Mouse (Mus musculus): ENCODE measurements around the gene 4931406C07Rik. TPM values are rescaled to one million over a fixed set of nuclear protein-coding genes. Genes with fewer than 3 reads are reported as not detected.
A peak's percentile ranks its signal among the peaks of the same experiment; 100 is the strongest.

4931406C07Rik gene
- polyA plus RNA-seq, 1 experiment from 2014 or later, result 8.2 TPM

DNA sequence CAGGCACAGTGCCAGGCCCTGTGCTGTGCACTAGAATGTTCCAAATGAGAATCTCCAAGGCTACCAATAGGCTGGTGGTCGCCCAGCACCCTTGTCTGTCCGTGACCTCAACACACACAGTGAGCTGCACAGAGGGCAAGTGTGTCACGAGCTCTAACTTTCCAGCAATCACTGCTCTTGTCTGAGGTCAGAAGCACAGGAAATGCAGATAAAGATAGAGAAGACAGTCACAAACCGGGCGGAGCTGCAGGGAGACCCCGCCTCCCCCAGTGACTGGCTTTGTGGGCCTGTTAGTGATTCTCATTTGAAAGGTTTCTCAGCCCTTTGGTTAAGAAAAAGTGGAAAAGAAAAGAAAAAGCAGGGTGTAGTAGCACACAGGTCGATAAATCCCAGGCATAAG is 55.9 kb downstream of the 4931406C07Rik start:
- Histone ChIP-seq H3K4me3 (ENCODE audit: low read depth, low read length) (no peak overlapping the region), H3K36me3 (ENCODE audit: insufficient read depth) (no peaks in the 10 kb centered on the region), H3K27me3 (ENCODE audit: insufficient read depth, low read length) (no peaks in the 10 kb centered on the region), H3K9ac (no peak overlapping the region), H3K4me1 (ENCODE audit: insufficient read depth) (no peaks in the 10 kb centered on the region), H3K9me3 (ENCODE audit: low read depth, low read length) (no peaks in the 10 kb centered on the region), H3K4me2 (no peak overlapping the region), H3K27ac (ENCODE audit: low read depth) (no peak overlapping the region)
- DNase-seq (no peak), ATAC-seq (ENCODE audit: insufficient read depth) (no peak)
- TF ChIP-seq CTCF (IDR thresholded peaks at IDR 0.05; ENCODE audit: low read depth), result no peak
- 63% methylated on average over 7 of the region's 7 CpGs for WGBS

DNA sequence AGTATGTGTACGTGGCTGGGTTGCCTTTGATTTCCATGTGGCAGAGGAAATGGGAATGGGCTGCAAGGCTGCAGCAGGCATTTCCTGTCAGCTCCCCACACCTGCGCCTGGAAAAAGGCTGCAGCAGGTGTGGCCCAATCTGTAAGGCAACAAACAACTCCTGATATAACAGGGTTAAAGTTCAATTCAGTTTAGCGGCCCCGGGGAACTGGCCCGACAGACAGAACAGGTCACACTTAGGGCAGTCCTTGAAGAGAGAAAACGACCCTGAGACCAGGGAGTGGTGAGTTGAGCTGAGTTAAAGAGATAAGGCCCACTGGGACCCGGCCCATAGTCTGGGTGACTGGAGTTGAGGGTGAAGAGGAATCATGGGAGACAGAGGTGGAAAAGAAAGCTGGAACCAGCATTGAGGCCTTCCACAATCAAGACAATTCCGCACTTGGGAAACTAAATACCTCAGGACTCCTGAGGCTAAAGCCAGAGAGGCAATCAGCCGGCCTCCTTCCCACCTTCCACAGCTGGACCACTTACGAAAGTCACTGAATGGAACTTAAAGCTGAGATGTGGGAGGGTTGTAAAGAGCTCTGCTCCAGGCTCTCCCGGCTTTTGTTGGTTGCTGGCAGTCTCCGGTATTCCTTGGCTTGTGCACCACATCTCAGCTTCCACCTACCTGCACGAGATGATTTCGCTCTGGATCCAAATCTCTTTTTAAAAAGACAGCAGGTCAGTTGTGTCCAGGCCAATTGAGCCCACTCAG is 60.8 kb downstream of the 4931406C07Rik start:
- ATAC-seq (ENCODE audit: insufficient read depth), result no peak
- no peak for TF ChIP-seq CTCF (IDR thresholded peaks at IDR 0.05; ENCODE audit: low read depth)
- Histone ChIP-seq H3K27ac (ENCODE audit: low read depth) (no peak overlapping the region), H3K36me3 (ENCODE audit: insufficient read depth) (no peaks in the 10 kb centered on the region), H3K27me3 (ENCODE audit: insufficient read depth, low read length) (no peaks in the 10 kb centered on the region), H3K4me2 (no peak overlapping the region), H3K9ac (no peak overlapping the region), H3K4me1 (ENCODE audit: insufficient read depth) (no peaks in the 10 kb centered on the region), H3K9me3 (ENCODE audit: low read depth, low read length) (no peaks in the 10 kb centered on the region), H3K4me3 (ENCODE audit: low read depth, low read length) (no peak overlapping the region)
- 55% methylated on average over 14 of the region's 14 CpGs for WGBS
- DNase-seq, result no peak

DNA sequence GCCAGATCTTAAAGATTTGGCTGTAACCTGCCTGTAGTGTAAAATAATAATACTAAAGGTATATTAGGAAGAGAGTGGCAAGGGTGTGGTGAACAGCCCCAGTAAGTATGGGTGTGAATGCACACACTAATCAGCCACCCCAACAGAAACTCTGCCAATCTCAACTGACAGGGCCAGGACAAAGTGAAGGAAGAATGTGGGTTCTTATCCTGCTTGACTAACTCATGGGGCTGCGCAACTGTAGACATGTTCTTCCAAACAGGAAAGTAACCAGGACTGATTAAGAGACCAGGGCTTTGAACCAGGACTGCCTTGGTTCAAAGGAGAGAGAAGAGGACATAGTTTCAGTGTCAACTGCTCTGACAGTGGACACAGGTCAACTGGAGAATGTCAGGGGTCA is 64.1 kb downstream of the 4931406C07Rik start:
- H3K27ac ChIP-seq (ENCODE audit: low read depth), result no peak overlapping the region
- H3K9ac ChIP-seq, result no peak overlapping the region
- no peaks in the 10 kb centered on the region for H3K36me3 ChIP-seq (ENCODE audit: insufficient read depth)
- H3K4me3 ChIP-seq (ENCODE audit: low read depth, low read length), result no peak overlapping the region
- no peak for DNase-seq
- H3K4me1 ChIP-seq (ENCODE audit: insufficient read depth), result no peaks in the 10 kb centered on the region
- no peak overlapping the region for H3K4me2 ChIP-seq
- no peak for TF ChIP-seq CTCF (IDR thresholded peaks at IDR 0.05; ENCODE audit: low read depth)
- no peaks in the 10 kb centered on the region for H3K27me3 ChIP-seq (ENCODE audit: insufficient read depth, low read length)
- H3K9me3 ChIP-seq (ENCODE audit: low read depth, low read length), result no peaks in the 10 kb centered on the region
- ATAC-seq (ENCODE audit: insufficient read depth), result no peak
- 96% methylated on average over 1 of the region's 1 CpGs for WGBS

DNA sequence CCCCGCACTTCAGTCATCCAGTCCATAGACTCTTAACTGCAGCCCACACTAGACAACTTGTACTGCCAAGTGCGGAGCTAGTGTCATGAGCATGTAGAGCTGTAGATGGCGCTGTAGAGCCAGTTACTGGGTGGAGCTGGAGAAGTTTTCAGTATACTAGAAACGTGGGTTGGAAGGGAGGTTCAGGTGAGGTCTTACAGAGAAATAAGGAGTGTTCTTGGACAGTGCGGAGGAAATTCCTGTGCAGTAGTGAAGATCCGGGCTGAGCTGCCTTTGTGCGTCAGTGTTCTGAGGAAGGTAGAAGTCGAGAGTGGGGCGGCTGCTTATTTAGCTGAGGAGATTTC is 64.7 kb downstream of the 4931406C07Rik start:
- Histone ChIP-seq H3K27ac (ENCODE audit: low read depth) (no peak overlapping the region), H3K4me3 (ENCODE audit: low read depth, low read length) (no peak overlapping the region), H3K4me1 (ENCODE audit: insufficient read depth) (no peaks in the 10 kb centered on the region), H3K36me3 (ENCODE audit: insufficient read depth) (no peaks in the 10 kb centered on the region), H3K9ac (no peak overlapping the region), H3K4me2 (no peak overlapping the region), H3K27me3 (ENCODE audit: insufficient read depth, low read length) (no peaks in the 10 kb centered on the region), H3K9me3 (ENCODE audit: low read depth, low read length) (no peaks in the 10 kb centered on the region)
- 41% methylated on average over 9 of the region's 9 CpGs for WGBS
- DNase-seq (peak; percentile 83), ATAC-seq (ENCODE audit: insufficient read depth) (no peak)
- TF ChIP-seq CTCF (IDR thresholded peaks at IDR 0.05; ENCODE audit: low read depth), result peak; percentile 65

DNA sequence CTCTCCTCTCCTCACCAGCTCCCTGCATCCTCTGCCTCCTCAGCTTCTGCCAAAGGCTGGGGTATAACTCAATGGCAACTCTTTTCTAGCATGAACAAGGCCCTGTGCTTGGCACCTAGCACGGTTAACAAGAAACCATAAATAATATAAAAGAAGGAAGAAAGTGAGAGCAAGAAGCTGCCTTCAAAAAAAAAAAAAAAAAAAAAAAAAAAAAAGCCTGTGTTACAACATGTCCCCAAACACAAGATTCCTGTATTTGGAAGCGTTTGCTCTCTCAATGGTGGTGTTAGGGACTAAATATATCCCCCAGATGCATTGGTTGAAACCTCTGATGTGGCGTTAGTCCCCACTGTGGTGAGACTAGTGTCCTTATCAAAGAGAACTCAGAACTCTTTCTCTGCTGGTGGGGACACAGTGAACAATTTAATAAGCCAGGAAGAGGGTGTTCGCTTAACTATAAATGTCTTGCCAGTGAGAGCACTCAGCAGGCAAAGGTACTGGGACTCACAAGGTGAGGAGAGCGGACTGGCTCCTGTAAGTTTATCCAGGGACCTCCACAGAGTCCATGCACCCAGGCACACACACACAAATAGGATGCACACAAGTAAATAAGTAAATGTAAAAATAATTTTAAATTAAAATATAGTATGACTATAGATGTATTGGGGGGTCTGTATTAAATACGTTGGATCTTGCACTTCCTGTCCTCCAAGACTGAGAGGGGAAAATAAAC is 65.2 kb downstream of the 4931406C07Rik start:
- Histone ChIP-seq H3K27me3 (ENCODE audit: insufficient read depth, low read length) (no peaks in the 10 kb centered on the region), H3K9me3 (ENCODE audit: low read depth, low read length) (no peaks in the 10 kb centered on the region), H3K36me3 (ENCODE audit: insufficient read depth) (no peaks in the 10 kb centered on the region), H3K27ac (ENCODE audit: low read depth) (no peak overlapping the region), H3K4me2 (no peak overlapping the region), H3K9ac (no peak overlapping the region), H3K4me3 (ENCODE audit: low read depth, low read length) (no peak overlapping the region), H3K4me1 (ENCODE audit: insufficient read depth) (no peaks in the 10 kb centered on the region)
- ATAC-seq (ENCODE audit: insufficient read depth) (no peak), DNase-seq (no peak)
- 67% methylated on average over 6 of the region's 6 CpGs for WGBS
- no peak for TF ChIP-seq CTCF (IDR thresholded peaks at IDR 0.05; ENCODE audit: low read depth)

GRCm38 (mm10) chr9:15240006-15240405 is 66.2 kb downstream of the 4931406C07Rik start:
- Histone ChIP-seq H3K4me3 (ENCODE audit: low read depth, low read length) (no peak overlapping the region), H3K9ac (no peak overlapping the region), H3K36me3 (ENCODE audit: insufficient read depth) (no peaks in the 10 kb centered on the region), H3K27ac (ENCODE audit: low read depth) (no peak overlapping the region), H3K27me3 (ENCODE audit: insufficient read depth, low read length) (no peaks in the 10 kb centered on the region), H3K4me1 (ENCODE audit: insufficient read depth) (no peaks in the 10 kb centered on the region), H3K9me3 (ENCODE audit: low read depth, low read length) (no peaks in the 10 kb centered on the region), H3K4me2 (no peak overlapping the region)
- no peak for TF ChIP-seq CTCF (IDR thresholded peaks at IDR 0.05; ENCODE audit: low read depth)
- WGBS, result 89% methylated on average over 6 of the region's 6 CpGs
- ATAC-seq (ENCODE audit: insufficient read depth), result no peak
- no peak for DNase-seq

GRCm38 (mm10) chr9:15239042-15239925 is 67.0 kb downstream of the 4931406C07Rik start, which contains the start of gene Vstm5:
Gene Vstm5, plus strand, starts transcription at chr9:15239045.
- 6% methylated on average over 35 of the region's 35 CpGs for WGBS

More at GRCm38 (mm10) chr9:15239042-15239925, 67.0 kb downstream of the 4931406C07Rik start, which contains the start of gene Vstm5:
- H3K9ac ChIP-seq, result peak within 1 kb of the TSS; percentile 54
- TF ChIP-seq CTCF (IDR thresholded peaks at IDR 0.05; ENCODE audit: low read depth), result peak; percentile 52
- no peaks in the 10 kb centered on the region for H3K9me3 ChIP-seq (ENCODE audit: low read depth, low read length)
- H3K4me2 ChIP-seq, result peak within 1 kb of the TSS; percentile 68
- ATAC-seq (ENCODE audit: insufficient read depth) (peak; percentile 78), DNase-seq (peak; percentile 70)
- H3K27me3 ChIP-seq (ENCODE audit: insufficient read depth, low read length), result no peaks in the 10 kb centered on the region
- H3K4me3 ChIP-seq (ENCODE audit: low read depth, low read length), result peak within 1 kb of the TSS; percentile 37
- H3K27ac ChIP-seq (ENCODE audit: low read depth), result peak within 1 kb of the TSS; percentile 62
- H3K4me1 ChIP-seq (ENCODE audit: insufficient read depth), result no peaks in the 10 kb centered on the region
- H3K36me3 ChIP-seq (ENCODE audit: insufficient read depth), result no peaks in the 10 kb centered on the region
